Mouse (Mus musculus): Measurements from ENCODE around the gene Bcl11a.

- TF ChIP-seq EP300 (IDR thresholded peaks at IDR 0.05) (no peak), CTCF (IDR thresholded peaks at IDR 0.05) (no peak)
These were observed 105.6 kb downstream of the Bcl11a start for GRCm38 (mm10) chr11:24183501-24183900.
